ENCODE assay signal across 10 mouse cellular contexts in genomic region chr3:127071471-127071870, GRCm38 (mm10).
DNase-seq lines count a peak whose midpoint lies in the region; ATAC-seq and TF ChIP-seq lines count a peak whose summit lies in the region.
"Had no signal": no experiment of that assay in that cellular context is flagged by ENCODE, and none has a peak within 500 bp of the region (broad histone marks: within the 10 kb centered on the region; RNA-seq: fewer than 3 reads in every experiment).

No protein-coding gene starts in this region.

- no peak overlapping the region for H3K4me2 ChIP-seq in lung, embryonic 14.5 days
- H3K4me2 ChIP-seq in hindbrain, embryonic 11.5 days (replicated peaks; ENCODE audit: low read depth, low read length), result no peak overlapping the region
- H3K4me2 ChIP-seq: heart, embryonic 15.5 days; liver, embryonic 11.5 days had no signal

- no peak overlapping the region for H3K9ac ChIP-seq in lung, embryonic 14.5 days
- no peak overlapping the region for H3K9ac ChIP-seq in hindbrain, embryonic 11.5 days (ENCODE audit: low read depth, low read length)
- H3K9ac ChIP-seq: heart, embryonic 15.5 days had no signal

- H3K4me1 ChIP-seq in lung, embryonic 14.5 days (ENCODE audit: insufficient read depth), result no peaks in the 10 kb centered on the region
- H3K4me1 ChIP-seq in hindbrain, embryonic 11.5 days (replicated peaks; ENCODE audit: control insufficient read depth, insufficient read depth, low read length), result no peaks in the 10 kb centered on the region

- no peak for ATAC-seq in lung, embryonic 14.5 days (ENCODE audit: insufficient read depth)
- no peak for ATAC-seq in hindbrain, embryonic 11.5 days (ENCODE audit: low FRiP score)
- no peak for ATAC-seq in megakaryocyte progenitor cell, adult 5-6 weeks (replicated peaks; ENCODE audit: poor library complexity)

- no peak overlapping the region for H3K4me3 ChIP-seq in lung, embryonic 14.5 days (ENCODE audit: low read depth, low read length)
- H3K4me3 ChIP-seq in hindbrain, embryonic 11.5 days (ENCODE audit: low read depth, low read length), result no peak overlapping the region
- H3K4me3 ChIP-seq: heart, embryonic 15.5 days had no signal

- H3K27ac ChIP-seq in lung, embryonic 14.5 days (ENCODE audit: low read depth), result no peak overlapping the region
- no peak overlapping the region for H3K27ac ChIP-seq in hindbrain, embryonic 11.5 days (ENCODE audit: low read depth, low read length)
- H3K27ac ChIP-seq: heart, embryonic 15.5 days had no signal

- TF ChIP-seq CTCF in lung, embryonic 14.5 days (IDR thresholded peaks at IDR 0.05; ENCODE audit: low read depth), result no peak

- no peaks in the 10 kb centered on the region for H3K9me3 ChIP-seq in lung, embryonic 14.5 days (ENCODE audit: low read depth, low read length)
- no peaks in the 10 kb centered on the region for H3K9me3 ChIP-seq in hindbrain, embryonic 11.5 days (ENCODE audit: control insufficient read depth, low read length)
- H3K9me3 ChIP-seq: heart, embryonic 15.5 days had no signal

- no peaks in the 10 kb centered on the region for H3K36me3 ChIP-seq in lung, embryonic 14.5 days (ENCODE audit: insufficient read depth)
- H3K36me3 ChIP-seq in hindbrain, embryonic 11.5 days (ENCODE audit: control insufficient read depth, insufficient read depth, low read length), result no peaks in the 10 kb centered on the region
- H3K36me3 ChIP-seq: heart, embryonic 15.5 days had no signal

- WGBS in lung, embryonic 14.5 days, result 46% methylated on average over 1 of the region's 1 CpGs
- WGBS in hindbrain, embryonic 11.5 days, result 78% methylated on average over 1 of the region's 1 CpGs

- intact Hi-C loops in heart, postnatal 14 days (cut with DNase I), result no loop called here

- DNase-seq in lung, embryonic 14.5 days, result peak; percentile 71
- DNase-seq in lung, postnatal 36 days, result no peak
- peak; percentile 79 for DNase-seq in cerebellum, adult 9-10 months
- DNase-seq in heart, postnatal 14 days, result peak; percentile 46 to 70
- peak; percentile 85 for DNase-seq in right cerebral cortex, postnatal 14 days
- DNase-seq in hindbrain, embryonic 11.5 days (ENCODE audit: low spot score), result no peak
- DNase-seq in ovary, adult 18-20 months (ENCODE audit: low spot score), result no peak

- H3K27me3 ChIP-seq in lung, embryonic 14.5 days (ENCODE audit: insufficient read depth, low read length), result no peaks in the 10 kb centered on the region
- H3K27me3 ChIP-seq in hindbrain, embryonic 11.5 days (ENCODE audit: control insufficient read depth, insufficient read depth, low read length), result no peaks in the 10 kb centered on the region
- H3K27me3 ChIP-seq: heart, embryonic 15.5 days had no signal

Comparison
In these comparisons a context has a peak if more than half of its experiments do, and no peak if none do; other contexts are left out.
1. DNase-seq: peak in lung, embryonic 14.5 days (single experiment), cerebellum, adult 9-10 months (single experiment), heart, postnatal 14 days (2 of 2) and right cerebral cortex, postnatal 14 days (single experiment); none in lung, postnatal 36 days (single experiment), hindbrain, embryonic 11.5 days (single experiment) and ovary, adult 18-20 months (single experiment).